Mouse (Mus musculus) splenic B cell, adult 2 months (primary cell): ENCODE measurements around the gene Gpr87.
"Not testable (repeated sequence)": the region's sequence is repeated elsewhere in the genome, so short reads cannot be mapped to it uniquely, and the experiment has no call there.

Source experiments
- DNase-seq: peaks from one replicate; pipeline ENCODE4 v3.0.0-alpha.2; 2011; ENCODE audit warnings: low read depth, low spot score
- H3K27me3 ChIP-seq: 2 replicates; pipeline ENCODE4 v1.6.1; 2012; ENCODE audit warnings: mild to moderate bottlenecking, low read length, moderate library complexity, mixed read lengths; ENCODE audit not compliant: control insufficient read depth, poor library complexity, insufficient read depth, severe bottlenecking
- H3K36me3 ChIP-seq: 2 replicates; pipeline ENCODE4 v1.6.1; 2012; ENCODE audit warnings: mild to moderate bottlenecking, low read length, moderate library complexity, mixed read lengths; ENCODE audit not compliant: control insufficient read depth, poor library complexity, insufficient read depth, severe bottlenecking

Gene Gpr87

DNA sequence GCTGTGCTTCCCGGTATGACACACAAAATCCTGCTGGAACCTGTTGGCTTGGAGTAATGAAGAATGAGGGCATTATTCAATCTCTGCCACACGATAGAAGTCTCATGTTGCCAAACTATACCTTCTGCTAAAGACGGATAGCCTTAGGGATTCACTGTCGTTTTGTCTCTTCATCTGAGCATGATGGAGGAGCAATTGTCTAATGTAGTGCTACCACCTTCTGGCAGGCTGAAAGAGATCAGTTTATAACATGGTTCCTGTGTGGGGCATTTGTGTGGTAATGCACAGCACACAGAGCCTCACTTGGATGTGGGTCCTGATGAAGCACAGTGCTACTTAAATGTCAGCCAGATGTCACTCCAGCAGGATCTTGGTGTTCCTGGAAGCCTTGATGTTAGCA is 25.7 kb downstream of the Gpr87 start:
- DNase-seq, result peak; percentile 20
- Histone ChIP-seq H3K36me3 (no peaks in the 10 kb centered on the region), H3K27me3 (no peaks in the 10 kb centered on the region)

- Histone ChIP-seq H3K27me3 (no peaks in the 10 kb centered on the region), H3K36me3 (no peaks in the 10 kb centered on the region)
- peak; percentile 41 for DNase-seq
Measured at GRCm38 (mm10) chr3:59168476-59168875, 26.4 kb downstream of the Gpr87 start.

DNA sequence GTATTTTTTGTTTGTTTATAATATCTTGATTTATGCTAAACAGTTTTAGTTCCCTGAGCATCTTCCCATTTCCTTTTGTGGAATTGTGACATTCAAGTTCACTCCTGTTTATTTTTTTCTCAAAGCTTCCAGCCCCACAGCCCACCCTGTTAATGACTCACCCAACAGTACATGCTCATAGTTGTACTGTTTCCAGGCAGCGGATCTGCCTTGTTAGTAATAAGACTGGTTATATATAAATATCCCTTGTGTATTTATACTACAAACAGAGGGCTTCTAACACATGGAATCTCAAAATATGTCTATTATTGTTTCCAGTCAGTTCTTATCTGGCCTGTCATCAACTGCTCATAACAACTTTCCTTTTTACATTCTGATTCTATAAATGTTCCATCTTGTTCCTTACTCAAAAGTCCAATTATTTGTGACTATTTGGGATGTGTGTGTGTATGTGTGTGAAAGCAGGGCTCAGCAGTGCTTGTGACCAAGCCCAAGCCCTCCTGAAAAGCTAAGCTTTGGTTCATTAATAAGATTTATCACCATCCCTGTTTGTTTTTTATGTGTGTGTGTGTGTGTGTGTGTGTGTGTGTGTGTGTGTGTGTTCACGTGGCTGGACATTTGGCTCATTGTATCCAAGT is 27.4 kb downstream of the Gpr87 start:
- Histone ChIP-seq H3K36me3 (no peaks in the 10 kb centered on the region), H3K27me3 (no peaks in the 10 kb centered on the region)

DNA sequence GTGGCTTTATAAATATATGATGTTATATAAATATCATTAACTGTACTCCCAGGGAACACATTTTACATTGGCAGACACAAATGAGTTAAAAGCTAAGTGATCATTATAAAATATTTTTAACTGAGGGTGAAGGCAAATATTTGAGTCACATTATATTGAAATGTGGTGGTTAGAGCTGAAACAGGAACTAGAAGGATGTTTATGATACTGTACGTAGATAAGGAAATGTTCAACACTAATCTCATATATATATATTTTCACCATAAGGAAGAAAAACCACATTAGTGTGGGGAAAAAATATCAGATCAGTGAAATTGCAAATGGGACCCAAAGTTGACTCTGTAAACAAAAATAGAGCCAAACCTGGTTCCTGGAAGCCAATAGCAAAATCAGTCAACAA is 34.4 kb downstream of the Gpr87 start:
- no peaks in the 10 kb centered on the region for H3K27me3 ChIP-seq
- H3K36me3 ChIP-seq, result no peaks in the 10 kb centered on the region
- peak; percentile 28 for DNase-seq

More for the DNA sequence above, 27.4 kb downstream of the Gpr87 start:
- DNase-seq, result no peak

DNA sequence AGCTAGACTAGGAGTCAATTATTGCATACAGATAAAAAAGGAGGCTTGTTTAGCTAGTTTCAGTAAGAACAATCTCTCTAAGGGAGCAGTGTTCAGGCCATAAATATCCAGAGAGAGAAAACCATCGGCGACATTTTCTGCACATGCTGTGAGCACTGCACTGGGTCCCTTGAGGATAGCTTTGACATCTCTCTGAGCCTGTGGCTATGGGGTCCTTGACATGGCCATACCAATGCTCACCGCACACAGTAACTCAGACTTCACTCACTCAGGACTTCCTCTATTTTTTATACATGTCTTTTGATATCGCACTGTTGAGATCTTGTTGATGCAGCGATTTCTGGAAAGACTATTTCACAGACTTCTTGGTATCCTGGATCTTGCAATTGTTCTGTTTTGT is 37.9 kb downstream of the Gpr87 start:
- peak; percentile 46 for DNase-seq
- H3K27me3 ChIP-seq, result no peaks in the 10 kb centered on the region
- no peaks in the 10 kb centered on the region for H3K36me3 ChIP-seq

GRCm38 (mm10) chr3:59155404-59155803 is 39.5 kb downstream of the Gpr87 start:
- Histone ChIP-seq H3K36me3 (no peaks in the 10 kb centered on the region), H3K27me3 (no peaks in the 10 kb centered on the region)
- DNase-seq, result no peak

DNA sequence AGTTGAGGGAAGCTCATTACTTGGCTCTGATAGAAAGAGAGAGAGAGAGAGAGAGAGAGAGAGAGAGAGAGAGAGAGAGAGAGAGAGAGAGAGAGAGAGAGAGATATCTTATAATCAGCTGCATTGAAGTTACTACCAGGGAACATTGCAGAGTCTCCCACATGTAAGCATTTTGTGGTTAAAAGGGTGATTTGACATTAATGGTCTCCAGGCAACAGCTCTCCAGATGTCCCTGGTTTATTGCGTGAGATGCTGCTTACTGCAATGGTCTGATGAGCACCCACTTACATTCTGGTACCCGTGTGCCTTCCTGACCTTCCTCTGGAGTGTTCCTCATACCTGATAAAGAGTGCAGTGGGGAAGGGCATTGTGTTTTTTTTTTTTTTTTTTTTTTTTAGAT is 40.0 kb downstream of the Gpr87 start:
- no peak for DNase-seq
- no peaks in the 10 kb centered on the region for H3K27me3 ChIP-seq
- no peaks in the 10 kb centered on the region for H3K36me3 ChIP-seq

DNA sequence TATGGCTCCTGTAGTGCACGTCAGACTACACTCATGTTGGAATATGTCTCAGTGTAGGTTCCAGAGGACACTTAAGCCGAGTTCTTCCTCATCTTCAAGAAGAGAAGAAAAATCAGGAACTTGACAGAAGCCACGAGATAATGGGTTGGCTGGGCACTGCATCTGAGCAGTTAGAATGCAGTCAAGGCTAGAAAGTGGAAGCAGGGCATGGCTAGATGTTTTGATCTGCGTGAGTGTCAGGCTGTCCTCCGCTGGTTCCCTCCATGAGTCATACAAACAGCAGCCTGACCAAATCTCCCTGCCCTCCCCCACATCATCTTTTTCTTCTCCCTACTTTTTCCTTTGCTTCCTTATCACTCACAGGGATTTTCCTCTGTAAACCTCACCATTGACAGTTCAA is 41.5 kb downstream of the Gpr87 start, which contains the start of gene P2ry14:
TSS of gene P2ry14 (minus strand) at position 195 of the 400 bp plus-strand sequence.
- H3K36me3 ChIP-seq, result no peaks in the 10 kb centered on the region
- peak; percentile 47 for DNase-seq
- H3K27me3 ChIP-seq, result no peaks in the 10 kb centered on the region

DNA sequence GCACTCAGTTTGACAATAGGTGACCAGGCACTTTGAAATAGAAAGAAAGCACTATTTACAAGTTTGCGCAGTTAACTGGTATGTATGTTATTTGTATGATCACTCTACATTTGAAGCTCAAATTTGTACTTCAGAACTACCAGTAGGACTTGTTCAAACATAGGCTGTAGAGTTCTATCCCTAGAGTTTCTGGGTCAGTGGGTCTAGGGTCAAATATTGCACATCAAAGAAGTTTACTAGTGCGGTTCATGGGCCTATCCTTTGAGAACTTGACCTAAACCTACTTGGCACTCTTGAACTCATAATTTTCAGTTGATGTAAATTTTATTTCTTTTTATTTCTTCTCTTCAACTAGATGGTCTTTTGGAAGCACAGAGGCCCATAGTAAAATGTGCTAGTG is 44.3 kb downstream of the Gpr87 start:
- Histone ChIP-seq H3K36me3 (no peaks in the 10 kb centered on the region), H3K27me3 (no peaks in the 10 kb centered on the region)
- DNase-seq, result no peak

DNA sequence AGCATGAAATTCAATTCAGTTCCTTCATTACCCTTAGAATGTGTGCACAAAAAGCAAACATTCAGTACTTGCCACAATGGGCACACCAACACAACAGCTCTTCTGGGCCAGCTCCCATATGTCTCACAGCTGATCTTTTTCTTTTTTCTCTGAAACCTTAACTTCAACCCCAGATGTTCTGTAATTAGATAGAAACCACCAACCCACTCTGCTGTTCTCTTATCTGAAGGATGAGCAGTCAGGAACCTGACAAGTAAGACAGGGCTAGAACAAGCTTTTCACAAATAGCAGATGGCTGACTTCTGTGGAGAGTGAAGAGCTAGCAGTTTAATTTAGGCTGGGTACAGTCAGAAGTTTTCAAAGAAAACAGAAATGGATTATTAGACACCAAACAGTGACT is 45.3 kb downstream of the Gpr87 start:
- Histone ChIP-seq H3K27me3 (no peaks in the 10 kb centered on the region), H3K36me3 (no peaks in the 10 kb centered on the region)
- no peak for DNase-seq

- no peak for DNase-seq
- Histone ChIP-seq H3K27me3 (no peaks in the 10 kb centered on the region), H3K36me3 (no peaks in the 10 kb centered on the region)
Measured at GRCm38 (mm10) chr3:59145194-59145593, 49.7 kb downstream of the Gpr87 start.

- DNase-seq, result no peak
- Histone ChIP-seq H3K36me3 (no peaks in the 10 kb centered on the region), H3K27me3 (no peaks in the 10 kb centered on the region)
Measured at GRCm38 (mm10) chr3:59141507-59142305, 53.2 kb downstream of the Gpr87 start.

GRCm38 (mm10) chr3:59140941-59141340 is 54.0 kb downstream of the Gpr87 start:
- not testable (repeated sequence) for H3K36me3 ChIP-seq, DNase-seq, H3K27me3 ChIP-seq

DNA sequence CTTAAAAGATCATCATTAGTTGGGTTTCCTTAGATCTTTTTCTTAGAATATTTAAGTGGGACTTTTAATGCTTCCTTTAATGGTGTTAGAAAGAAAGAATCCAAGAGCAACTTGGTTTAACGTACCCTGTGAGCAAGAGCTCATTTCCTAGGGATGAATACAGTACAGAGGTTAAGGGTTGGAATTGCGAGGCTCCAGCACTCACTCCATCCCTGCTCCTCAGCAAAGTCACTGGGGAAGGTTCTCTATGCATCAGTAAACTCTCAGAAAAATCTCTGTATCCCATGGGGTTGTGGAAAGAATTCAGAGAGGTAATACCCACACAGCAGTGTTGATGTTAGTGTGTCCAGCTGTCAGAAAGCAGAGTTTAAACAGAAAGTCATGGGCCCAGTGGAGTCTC is 54.8 kb downstream of the Gpr87 start:
- no peaks in the 10 kb centered on the region for H3K36me3 ChIP-seq
- no peaks in the 10 kb centered on the region for H3K27me3 ChIP-seq
- DNase-seq, result no peak

- no peak for DNase-seq
- no peaks in the 10 kb centered on the region for H3K27me3 ChIP-seq
Measured at GRCm38 (mm10) chr3:59139651-59140051, 55.3 kb downstream of the Gpr87 start.

More at GRCm38 (mm10) chr3:59139651-59140051, 55.3 kb downstream of the Gpr87 start:
- no peaks in the 10 kb centered on the region for H3K36me3 ChIP-seq
